Comparison of ENCODE assay signal across 8 mouse cellular contexts in the genomic region with DNA sequence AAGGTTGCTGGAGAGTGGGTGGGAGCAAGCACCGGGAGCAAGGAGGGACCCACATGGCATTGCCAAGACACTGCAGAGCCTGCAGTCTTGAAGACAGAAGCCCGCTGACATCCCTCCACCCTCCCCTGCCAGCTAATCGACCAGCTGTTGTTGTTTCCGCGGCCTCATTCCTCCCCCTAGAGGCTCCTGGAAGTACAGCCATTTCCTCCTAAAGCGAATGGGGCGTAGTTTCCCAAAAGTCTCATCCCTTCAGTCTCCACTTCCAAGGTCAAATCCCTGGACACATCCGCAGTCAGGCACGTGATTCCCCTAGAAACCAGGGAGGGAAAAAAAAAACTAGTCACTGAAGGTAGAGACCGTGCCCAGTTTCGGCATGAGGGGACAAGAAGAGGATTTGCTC. TPM values are rescaled to one million over a fixed set of nuclear protein-coding genes. Genes with fewer than 3 reads are reported as not detected.
DNase-seq lines count a peak whose midpoint lies in the region; ATAC-seq lines count a peak whose summit lies in the region.

No protein-coding gene starts in this region.

- H3K4me1 ChIP-seq in heart, embryonic 15.5 days (replicated peaks): peaks cover 19% of the 10 kb centered on the region
- H3K4me1 ChIP-seq in liver, embryonic 15.5 days (replicated peaks): peaks cover 3% of the 10 kb centered on the region; the same call in 1 of the 2 replicates
- no peaks in the 10 kb centered on the region for H3K4me1 ChIP-seq in neural tube, embryonic 14.5 days (ENCODE audit: control insufficient read depth, insufficient read depth, low read length)

- no peaks in the 10 kb centered on the region for H3K9me3 ChIP-seq in heart, embryonic 15.5 days (replicated peaks)
- H3K9me3 ChIP-seq in liver, embryonic 15.5 days (replicated peaks): no peaks in the 10 kb centered on the region
- no peaks in the 10 kb centered on the region for H3K9me3 ChIP-seq in neural tube, embryonic 14.5 days (ENCODE audit: control insufficient read depth, low read length)

- DNase-seq in CD8-positive naive resting alpha-beta T cell, adult 2 months (ENCODE audit: low read depth in 2 of 2, low spot score in 2 of 2): peak; percentile 22 to 37
- DNase-seq in brain, adult 2 months (ENCODE audit: low read depth, low spot score): peak; percentile 92
- peak; percentile 58 for DNase-seq in fibroblast of lung, adult 2 months (ENCODE audit: low read depth)
- peak; percentile 86 for DNase-seq in kidney, postnatal 10 days
- peak; percentile 33 to 61 for DNase-seq in thymus, postnatal 10 days (ENCODE audit: low spot score in 2 of 2)

- 0 out of 2 replicates have a peak, but pooled peaks have one; percentile 34 for ATAC-seq in heart, embryonic 15.5 days (replicated peaks; ENCODE audit: insufficient number of reproducible peaks, insufficient read depth, low FRiP score, low read depth)
- ATAC-seq in liver, embryonic 15.5 days (ENCODE audit: insufficient read depth): no peak
- peak; percentile 71; the same call in 1 of the 2 replicates for ATAC-seq in neural tube, embryonic 14.5 days (ENCODE audit: low read depth)

- 0 out of 2 replicates have a peak overlapping the region, but pooled peaks have one; percentile 22 for H3K27ac ChIP-seq in heart, embryonic 15.5 days
- no peak overlapping the region for H3K27ac ChIP-seq in liver, embryonic 15.5 days (replicated peaks)
- H3K27ac ChIP-seq in neural tube, embryonic 14.5 days (ENCODE audit: low read depth, low read length): no peak overlapping the region

- peaks cover 1% of the 10 kb centered on the region; the same call in 1 of the 2 replicates for H3K36me3 ChIP-seq in heart, embryonic 15.5 days
- peaks cover 22% of the 10 kb centered on the region for H3K36me3 ChIP-seq in liver, embryonic 15.5 days (replicated peaks)
- H3K36me3 ChIP-seq in neural tube, embryonic 14.5 days (ENCODE audit: control insufficient read depth, insufficient read depth, low read length): no peaks in the 10 kb centered on the region

- H3K4me3 ChIP-seq in heart, embryonic 15.5 days: no peak overlapping the region
- H3K4me3 ChIP-seq in liver, embryonic 15.5 days (replicated peaks): no peak overlapping the region
- H3K4me3 ChIP-seq in neural tube, embryonic 14.5 days (ENCODE audit: low read depth, low read length): no peak overlapping the region

- 4% methylated on average over 11 of the region's 11 CpGs for WGBS in heart, embryonic 15.5 days
- WGBS in liver, embryonic 15.5 days (ENCODE audit: insufficient replicate concordance): 7% methylated on average over 11 of the region's 11 CpGs
- WGBS in neural tube, embryonic 14.5 days: 9% methylated on average over 11 of the region's 11 CpGs

- peak overlapping the region; percentile 34 for H3K4me2 ChIP-seq in heart, embryonic 15.5 days
- 0 out of 2 replicates have a peak overlapping the region, but pooled peaks have one; percentile 21 for H3K4me2 ChIP-seq in liver, embryonic 15.5 days
- 0 out of 2 replicates have a peak overlapping the region, but pooled peaks have one; percentile 12 for H3K4me2 ChIP-seq in neural tube, embryonic 14.5 days (ENCODE audit: low read depth, low read length)

- H3K27me3 ChIP-seq in heart, embryonic 15.5 days: no peaks in the 10 kb centered on the region
- no peaks in the 10 kb centered on the region; the same call in 1 of the 2 replicates for H3K27me3 ChIP-seq in liver, embryonic 15.5 days
- H3K27me3 ChIP-seq in neural tube, embryonic 14.5 days (ENCODE audit: control insufficient read depth, insufficient read depth, low read length): no peaks in the 10 kb centered on the region

- no peak overlapping the region for H3K9ac ChIP-seq in heart, embryonic 15.5 days
- H3K9ac ChIP-seq in liver, embryonic 15.5 days: no peak overlapping the region
- H3K9ac ChIP-seq in neural tube, embryonic 14.5 days (replicated peaks; ENCODE audit: low read depth, low read length): no peak overlapping the region

RNA-seq across cellular contexts. Expression of gene Asb16, which starts 1.1 kb away (rescaled TPM):
- polyA plus RNA-seq in heart, embryonic 15.5 days (2015; fragmentation: Nextera tagmentation; extraction: Ambion mirVana): 0.05 and 0.06 TPM in 2 replicates
- 0.05 and 0.06 TPM in 2 replicates for polyA plus RNA-seq in liver, embryonic 15.5 days (2015; fragmentation: Nextera tagmentation; extraction: Ambion mirVana)
- polyA plus RNA-seq in neural tube, embryonic 14.5 days (2014; fragmentation: Nextera tagmentation; extraction: Ambion mirVana): 0.12 and 0.23 TPM in 2 replicates

RNA-seq across cellular contexts. Expression of gene Tmub2, which starts 17.3 kb away (rescaled TPM):
- 36.4 and 43.1 TPM in 2 replicates for polyA plus RNA-seq in heart, embryonic 15.5 days (2015; fragmentation: Nextera tagmentation; extraction: Ambion mirVana)
- polyA plus RNA-seq in liver, embryonic 15.5 days (2015; fragmentation: Nextera tagmentation; extraction: Ambion mirVana): 26.1 and 28.9 TPM in 2 replicates
- polyA plus RNA-seq in neural tube, embryonic 14.5 days (2014; fragmentation: Nextera tagmentation; extraction: Ambion mirVana): 86.9 and 88.6 TPM in 2 replicates

RNA-seq across cellular contexts. Expression of gene BC030867, which starts 18.8 kb away (rescaled TPM):
- polyA plus RNA-seq in heart, embryonic 15.5 days (2015; fragmentation: Nextera tagmentation; extraction: Ambion mirVana): 8.3 and 12.7 TPM in 2 replicates
- 14.1 and 15.3 TPM in 2 replicates for polyA plus RNA-seq in liver, embryonic 15.5 days (2015; fragmentation: Nextera tagmentation; extraction: Ambion mirVana)
- 1.4 and 1.5 TPM in 2 replicates for polyA plus RNA-seq in neural tube, embryonic 14.5 days (2014; fragmentation: Nextera tagmentation; extraction: Ambion mirVana)

RNA-seq across cellular contexts. Expression of gene Atxn7l3, which starts 29.0 kb away (rescaled TPM):
- polyA plus RNA-seq in heart, embryonic 15.5 days (2015; fragmentation: Nextera tagmentation; extraction: Ambion mirVana): 6.8 and 8.9 TPM in 2 replicates
- 3.8 and 4.6 TPM in 2 replicates for polyA plus RNA-seq in liver, embryonic 15.5 days (2015; fragmentation: Nextera tagmentation; extraction: Ambion mirVana)
- 36.5 and 36.7 TPM in 2 replicates for polyA plus RNA-seq in neural tube, embryonic 14.5 days (2014; fragmentation: Nextera tagmentation; extraction: Ambion mirVana)

RNA-seq across cellular contexts. Expression of gene Hdac5, which starts 37.5 kb away (rescaled TPM):
- polyA plus RNA-seq in heart, embryonic 15.5 days (2015; fragmentation: Nextera tagmentation; extraction: Ambion mirVana): 76.7 and 86.8 TPM in 2 replicates
- 17.3 and 17.5 TPM in 2 replicates for polyA plus RNA-seq in liver, embryonic 15.5 days (2015; fragmentation: Nextera tagmentation; extraction: Ambion mirVana)
- polyA plus RNA-seq in neural tube, embryonic 14.5 days (2014; fragmentation: Nextera tagmentation; extraction: Ambion mirVana): 44.2 and 47.3 TPM in 2 replicates

Comparison
In these comparisons a context has a peak if more than half of its experiments do, and no peak if none do; other contexts are left out.
1. DNase-seq: peak in every context shown above with its lines; median percentile 92 in brain, adult 2 months; 86 in kidney, postnatal 10 days; 58 in fibroblast of lung, adult 2 months; 47 in thymus, postnatal 10 days; 30 in CD8-positive naive resting alpha-beta T cell, adult 2 months.